Mouse (Mus musculus) bone marrow, adult 2 months (tissue): ENCODE data around the gene Syt9.

ENCODE experiments used
- CTCF ChIP-seq: fragments of 200-500 bp; IDR thresholded peaks from 2 replicates; pipeline ENCODE4 v1.5.1; 2011; ENCODE audit warnings: low read length, control low read depth; ENCODE audit not compliant: control insufficient read depth, insufficient read depth
- POLR2A ChIP-seq: fragments of 200-500 bp; IDR thresholded peaks from 2 replicates; pipeline ENCODE4 v1.6.1; 2011; ENCODE audit warnings: low read depth, mild to moderate bottlenecking, control low read depth, low read length, borderline replicate concordance; ENCODE audit not compliant: control insufficient read depth

- no peak for TF ChIP-seq CTCF
- no peak for TF ChIP-seq POLR2A
Observed at GRCm38 (mm10) chr7:107495428-107495827, 124.9 kb downstream of the Syt9 start.
